In genomic region chr10:56793074-56793473, GRCm38 (mm10) we compare ENCODE assay signal across 14 mouse cellular contexts.
DNase-seq lines count a peak whose midpoint lies in the region; ATAC-seq and TF ChIP-seq lines count a peak whose summit lies in the region.
"Had no signal": no experiment of that assay in that cellular context is flagged by ENCODE, and none has a peak within 500 bp of the region (broad histone marks: within the 10 kb centered on the region; RNA-seq: fewer than 3 reads in every experiment).

No protein-coding gene starts in this region.

- H3K36me3 ChIP-seq in kidney, adult 2 months (ENCODE audit: control insufficient read depth, insufficient read depth, low read length), result no peaks in the 10 kb centered on the region
- H3K36me3 ChIP-seq in limb, embryonic 10.5 days, result no peaks in the 10 kb centered on the region
- no peaks in the 10 kb centered on the region for H3K36me3 ChIP-seq in intestine, embryonic 16.5 days (ENCODE audit: control insufficient read depth, insufficient read depth, low read length)

- no peaks in the 10 kb centered on the region for H3K9me3 ChIP-seq in limb, embryonic 10.5 days (replicated peaks)
- no peaks in the 10 kb centered on the region for H3K9me3 ChIP-seq in intestine, embryonic 16.5 days (ENCODE audit: control insufficient read depth, low read length)

- H3K27ac ChIP-seq in kidney, adult 2 months (ENCODE audit: insufficient read depth, low read depth, low read length), result no peak overlapping the region
- H3K27ac ChIP-seq in limb, embryonic 10.5 days, result 0 out of 2 replicates have a peak overlapping the region, but pooled peaks have one; percentile 19
- H3K27ac ChIP-seq in intestine, embryonic 16.5 days (ENCODE audit: low read length), result no peak overlapping the region
- H3K27ac ChIP-seq: liver, embryonic 14.5 days had no signal

- H3K4me3 ChIP-seq in kidney, adult 2 months (ENCODE audit: insufficient read depth, low read depth, low read length), result no peak overlapping the region
- no peak overlapping the region for H3K4me3 ChIP-seq in limb, embryonic 10.5 days
- H3K4me3 ChIP-seq in intestine, embryonic 16.5 days (ENCODE audit: low read length), result no peak overlapping the region

- no peak overlapping the region for H3K4me2 ChIP-seq in intestine, embryonic 16.5 days (ENCODE audit: low read depth, low read length)

- no peak overlapping the region for H3K9ac ChIP-seq in intestine, embryonic 16.5 days (ENCODE audit: low read depth, low read length)
- H3K9ac ChIP-seq: liver, embryonic 14.5 days had no signal

- peaks cover 4% of the 10 kb centered on the region; the same call in 1 of the 2 replicates for H3K4me1 ChIP-seq in kidney, adult 2 months (ENCODE audit: control insufficient read depth, insufficient read depth, low read length)
- peaks cover 13% of the 10 kb centered on the region for H3K4me1 ChIP-seq in limb, embryonic 10.5 days
- H3K4me1 ChIP-seq in intestine, embryonic 16.5 days (ENCODE audit: control insufficient read depth, insufficient read depth, low read length), result no peaks in the 10 kb centered on the region

- H3K27me3 ChIP-seq in kidney, adult 2 months (replicated peaks; ENCODE audit: control insufficient read depth, insufficient read depth, low read length), result no peaks in the 10 kb centered on the region
- no peaks in the 10 kb centered on the region for H3K27me3 ChIP-seq in limb, embryonic 10.5 days (ENCODE audit: low read depth, poor library complexity, severe bottlenecking)
- no peaks in the 10 kb centered on the region for H3K27me3 ChIP-seq in intestine, embryonic 16.5 days (replicated peaks; ENCODE audit: control insufficient read depth, insufficient read depth, low read length)

- peak; percentile 22 for DNase-seq in heart, adult 8-10 months (ENCODE audit: low spot score)
- DNase-seq in heart, postnatal 4 days, result no peak
- DNase-seq in 416B (ENCODE audit: low read depth), result peak; percentile 13
- DNase-seq in kidney, adult 2 months, result peak; percentile 23
- DNase-seq in limb, embryonic 10.5 days (ENCODE audit: low spot score), result no peak
- no peak for DNase-seq in gastrocnemius, adult 18-20 months (ENCODE audit: low spot score)
- no peak for DNase-seq in adipocyte (ENCODE audit: low spot score)
- DNase-seq: adrenal gland, postnatal 25 days; cerebellum, adult 11-12 months; heart, postnatal 14 days; spleen, adult 18-20 months; thymus, adult 18-20 months had no signal

- TF ChIP-seq CTCF in kidney, adult 2 months (conservative IDR thresholded peaks at IDR 0.05; ENCODE audit: insufficient read depth, insufficient read length, low read depth, low read length), result no peak

- 21% methylated on average over 8 of the region's 8 CpGs for WGBS in kidney, adult 2 months
- 73% methylated on average over 8 of the region's 8 CpGs for WGBS in limb, embryonic 10.5 days
- WGBS in intestine, embryonic 16.5 days, result 58% methylated on average over 8 of the region's 8 CpGs

- no peak for TF ChIP-seq POLR2A in kidney, adult 2 months (IDR thresholded peaks at IDR 0.05; ENCODE audit: low read depth, low read length)

- ATAC-seq in intestine, embryonic 16.5 days, result no peak

Comparison
In these comparisons a context has a peak if more than half of its experiments do, and no peak if none do; other contexts are left out.
1. DNase-seq: peak in heart, adult 8-10 months (single experiment), 416B (single experiment) and kidney, adult 2 months (single experiment); none in heart, postnatal 4 days (single experiment), limb, embryonic 10.5 days (single experiment), gastrocnemius, adult 18-20 months (single experiment) and adipocyte (single experiment).